Mouse (Mus musculus): ENCODE measurements at regions not wholly inside any gene's neighbourhood (a gene's known extent, or its start where the extent isn't known, plus 50 kb on each side); places are given as distances from the start of the nearest gene placed in this dataset.

DNA sequence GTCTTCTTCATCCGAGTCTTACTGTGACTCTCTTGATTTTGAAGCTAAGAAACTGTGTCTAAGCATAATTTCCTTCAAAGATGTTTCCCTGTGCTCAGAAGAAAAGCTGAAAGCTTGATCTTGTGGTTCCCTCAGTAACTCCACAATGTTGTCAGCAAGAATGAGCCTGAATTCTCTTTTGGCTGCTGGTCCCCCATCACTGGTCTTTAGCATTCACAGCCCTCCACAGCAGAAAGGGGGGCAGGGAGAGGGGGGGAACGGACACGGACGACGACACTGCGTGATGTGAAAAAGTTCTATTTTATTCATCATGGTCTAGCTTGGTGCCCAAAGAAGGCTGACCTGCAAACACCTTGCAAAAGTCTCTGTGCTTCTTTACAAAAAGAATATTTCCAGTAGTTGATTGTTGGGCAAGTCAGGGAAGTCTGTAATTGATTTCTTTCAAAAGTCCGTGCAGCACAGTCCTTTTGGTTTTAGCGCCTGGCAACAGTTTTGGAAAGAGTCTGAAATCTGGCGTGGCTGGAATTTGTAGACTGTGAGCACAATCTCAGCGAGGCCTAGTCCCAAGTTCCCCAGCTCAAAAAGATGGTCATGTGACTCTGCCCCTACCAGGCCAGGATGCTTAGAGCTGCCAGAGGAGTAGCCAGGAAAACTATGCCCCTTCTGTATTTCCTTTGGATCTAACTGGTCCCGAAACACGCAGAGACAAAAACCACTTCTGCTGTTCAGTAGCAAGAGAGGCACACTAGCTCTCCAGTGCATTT is 254.7 kb downstream of the Ndfip2 start:
- ATAC-seq (ENCODE audit: insufficient number of reproducible peaks, insufficient read depth, low FRiP score, low read depth) = no peak
- Histone ChIP-seq H3K4me2 (ENCODE audit: low read length) (no peak overlapping the region), H3K9ac (ENCODE audit: low read length) (no peak overlapping the region), H3K9me3 (ENCODE audit: control insufficient read depth, low read length) (no peaks in the 10 kb centered on the region), H3K27ac (replicated peaks in 1 of 2; ENCODE audit: control insufficient read depth in 1 of 2, insufficient read depth in 1 of 2, low read depth in 2 of 2, low read length in 2 of 2) (no peak overlapping the region), H3K36me3 (ENCODE audit: control insufficient read depth, insufficient read depth, low read length) (no peaks in the 10 kb centered on the region), H3K4me3 (ENCODE audit: control insufficient read depth in 1 of 2, insufficient read depth in 1 of 2, low read depth in 1 of 2, low read length in 2 of 2) (no peak overlapping the region), H3K4me1 (ENCODE audit: control insufficient read depth in 2 of 2, insufficient read depth in 2 of 2, low read length in 2 of 2) (peaks cover 3% of the 10 kb centered on the region in 2 experiments; a peak in 3 of 4 replicates), H3K27me3 (ENCODE audit: control insufficient read depth, insufficient read depth, low read length) (no peaks in the 10 kb centered on the region)
- WGBS = 86% methylated on average over 12 of the region's 12 CpGs

GRCm38 (mm10) chr14:105511826-105512225 is 253.5 kb downstream of the Ndfip2 start:
- no peaks in the 10 kb centered on the region for H3K9me3 ChIP-seq (ENCODE audit: control insufficient read depth, low read length)
- peaks cover 3% of the 10 kb centered on the region in 2 experiments; a peak in 3 of 4 replicates for H3K4me1 ChIP-seq (ENCODE audit: control insufficient read depth in 2 of 2, insufficient read depth in 2 of 2, low read length in 2 of 2)
- H3K4me2 ChIP-seq (ENCODE audit: low read length) = no peak overlapping the region
- no peaks in the 10 kb centered on the region for H3K36me3 ChIP-seq (ENCODE audit: control insufficient read depth, insufficient read depth, low read length)
- H3K27me3 ChIP-seq (ENCODE audit: control insufficient read depth, insufficient read depth, low read length) = no peaks in the 10 kb centered on the region
- WGBS = 79% methylated on average over 4 of the region's 4 CpGs
- no peak overlapping the region for H3K4me3 ChIP-seq (ENCODE audit: control insufficient read depth in 1 of 2, insufficient read depth in 1 of 2, low read depth in 1 of 2, low read length in 2 of 2)
- no peak for ATAC-seq (ENCODE audit: insufficient number of reproducible peaks, insufficient read depth, low FRiP score, low read depth)
- no peak overlapping the region for H3K9ac ChIP-seq (ENCODE audit: low read length)
- no peak overlapping the region for H3K27ac ChIP-seq (replicated peaks in 1 of 2; ENCODE audit: control insufficient read depth in 1 of 2, insufficient read depth in 1 of 2, low read depth in 2 of 2, low read length in 2 of 2)

GRCm38 (mm10) chr14:105511135-105511534 is 252.8 kb downstream of the Ndfip2 start:
- Histone ChIP-seq H3K27ac (replicated peaks in 1 of 2; ENCODE audit: control insufficient read depth in 1 of 2, insufficient read depth in 1 of 2, low read depth in 2 of 2, low read length in 2 of 2) (no peak overlapping the region), H3K9me3 (ENCODE audit: control insufficient read depth, low read length) (no peaks in the 10 kb centered on the region), H3K4me1 (ENCODE audit: control insufficient read depth in 2 of 2, insufficient read depth in 2 of 2, low read length in 2 of 2) (peaks cover 3% of the 10 kb centered on the region in 2 experiments; a peak in 3 of 4 replicates), H3K9ac (ENCODE audit: low read length) (no peak overlapping the region), H3K36me3 (ENCODE audit: control insufficient read depth, insufficient read depth, low read length) (no peaks in the 10 kb centered on the region), H3K4me3 (ENCODE audit: control insufficient read depth in 1 of 2, insufficient read depth in 1 of 2, low read depth in 1 of 2, low read length in 2 of 2) (no peak overlapping the region), H3K27me3 (ENCODE audit: control insufficient read depth, insufficient read depth, low read length) (no peaks in the 10 kb centered on the region), H3K4me2 (ENCODE audit: low read length) (no peak overlapping the region)
- no peak for ATAC-seq (ENCODE audit: insufficient number of reproducible peaks, insufficient read depth, low FRiP score, low read depth)
- 81% methylated on average over 3 of the region's 3 CpGs for WGBS

GRCm38 (mm10) chr14:105505261-105505660 is 246.9 kb downstream of the Ndfip2 start:
- Histone ChIP-seq H3K27me3 (ENCODE audit: control insufficient read depth, insufficient read depth, low read length) (no peaks in the 10 kb centered on the region), H3K27ac (replicated peaks in 1 of 2; ENCODE audit: control insufficient read depth in 1 of 2, insufficient read depth in 1 of 2, low read depth in 2 of 2, low read length in 2 of 2) (no peak overlapping the region), H3K4me2 (ENCODE audit: low read length) (no peak overlapping the region), H3K9ac (ENCODE audit: low read length) (no peak overlapping the region), H3K9me3 (ENCODE audit: control insufficient read depth, low read length) (no peaks in the 10 kb centered on the region), H3K36me3 (ENCODE audit: control insufficient read depth, insufficient read depth, low read length) (no peaks in the 10 kb centered on the region), H3K4me3 (ENCODE audit: control insufficient read depth in 1 of 2, insufficient read depth in 1 of 2, low read depth in 1 of 2, low read length in 2 of 2) (no peak overlapping the region), H3K4me1 (ENCODE audit: control insufficient read depth in 2 of 2, insufficient read depth in 2 of 2, low read length in 2 of 2) (peaks cover 3 to 16% of the 10 kb centered on the region in 2 experiments; a peak in 3 of 4 replicates)
- no peak for ATAC-seq (ENCODE audit: insufficient number of reproducible peaks, insufficient read depth, low FRiP score, low read depth)
- WGBS = 86% methylated on average over 4 of the region's 4 CpGs

GRCm38 (mm10) chr14:105504376-105504775 is 246.0 kb downstream of the Ndfip2 start:
- Histone ChIP-seq H3K27ac (replicated peaks in 1 of 2; ENCODE audit: control insufficient read depth in 1 of 2, insufficient read depth in 1 of 2, low read depth in 2 of 2, low read length in 2 of 2) (no peak overlapping the region), H3K4me2 (ENCODE audit: low read length) (no peak overlapping the region), H3K4me1 (ENCODE audit: control insufficient read depth in 2 of 2, insufficient read depth in 2 of 2, low read length in 2 of 2) (peaks cover 7 to 20% of the 10 kb centered on the region in 2 experiments), H3K36me3 (ENCODE audit: control insufficient read depth, insufficient read depth, low read length) (no peaks in the 10 kb centered on the region), H3K4me3 (ENCODE audit: control insufficient read depth in 1 of 2, insufficient read depth in 1 of 2, low read depth in 1 of 2, low read length in 2 of 2) (no peak overlapping the region), H3K9me3 (ENCODE audit: control insufficient read depth, low read length) (no peaks in the 10 kb centered on the region), H3K27me3 (ENCODE audit: control insufficient read depth, insufficient read depth, low read length) (no peaks in the 10 kb centered on the region), H3K9ac (ENCODE audit: low read length) (no peak overlapping the region)
- ATAC-seq (ENCODE audit: insufficient number of reproducible peaks, insufficient read depth, low FRiP score, low read depth) = no peak
- WGBS = 64% methylated on average over 3 of the region's 3 CpGs

GRCm38 (mm10) chr14:105503806-105504205 is 245.4 kb downstream of the Ndfip2 start:
- H3K4me3 ChIP-seq (ENCODE audit: control insufficient read depth in 1 of 2, insufficient read depth in 1 of 2, low read depth in 1 of 2, low read length in 2 of 2) = no peak overlapping the region
- no peak overlapping the region for H3K4me2 ChIP-seq (ENCODE audit: low read length)
- no peaks in the 10 kb centered on the region for H3K9me3 ChIP-seq (ENCODE audit: control insufficient read depth, low read length)
- WGBS = 79% methylated on average over 5 of the region's 5 CpGs
- H3K27ac ChIP-seq (replicated peaks in 1 of 2; ENCODE audit: control insufficient read depth in 1 of 2, insufficient read depth in 1 of 2, low read depth in 2 of 2, low read length in 2 of 2) = no peak overlapping the region
- peaks cover 11 to 24% of the 10 kb centered on the region in 2 experiments for H3K4me1 ChIP-seq (ENCODE audit: control insufficient read depth in 2 of 2, insufficient read depth in 2 of 2, low read length in 2 of 2)
- H3K36me3 ChIP-seq (ENCODE audit: control insufficient read depth, insufficient read depth, low read length) = no peaks in the 10 kb centered on the region
- no peak for ATAC-seq (ENCODE audit: insufficient number of reproducible peaks, insufficient read depth, low FRiP score, low read depth)
- H3K27me3 ChIP-seq (ENCODE audit: control insufficient read depth, insufficient read depth, low read length) = no peaks in the 10 kb centered on the region
- no peak overlapping the region for H3K9ac ChIP-seq (ENCODE audit: low read length)

- H3K27ac ChIP-seq (replicated peaks in 1 of 2; ENCODE audit: control insufficient read depth in 1 of 2, insufficient read depth in 1 of 2, low read depth in 2 of 2, low read length in 2 of 2) = no peak overlapping the region
- WGBS = 55% methylated on average over 11 of the region's 11 CpGs
- H3K4me3 ChIP-seq (ENCODE audit: control insufficient read depth in 1 of 2, insufficient read depth in 1 of 2, low read depth in 1 of 2, low read length in 2 of 2) = no peak overlapping the region
- no peak overlapping the region for H3K9ac ChIP-seq (ENCODE audit: low read length)
- no peak overlapping the region for H3K4me2 ChIP-seq (ENCODE audit: low read length)
- no peaks in the 10 kb centered on the region for H3K27me3 ChIP-seq (ENCODE audit: control insufficient read depth, insufficient read depth, low read length)
- no peaks in the 10 kb centered on the region for H3K9me3 ChIP-seq (ENCODE audit: control insufficient read depth, low read length)
- H3K4me1 ChIP-seq (ENCODE audit: control insufficient read depth in 2 of 2, insufficient read depth in 2 of 2, low read length in 2 of 2) = peaks cover 13 to 25% of the 10 kb centered on the region in 2 experiments
- ATAC-seq (ENCODE audit: insufficient number of reproducible peaks, insufficient read depth, low FRiP score, low read depth) = no peak
- no peaks in the 10 kb centered on the region for H3K36me3 ChIP-seq (ENCODE audit: control insufficient read depth, insufficient read depth, low read length)
Measured at GRCm38 (mm10) chr14:105502633-105502975, 244.2 kb downstream of the Ndfip2 start.

Data from heart, embryonic 14.5 days (tissue).